Mouse (Mus musculus) c-Kit-positive CD71-positive TER-119-positive erythroid progenitor cells, embryonic 14.5 days (primary cell): ENCODE results near the gene Slc22a23.
A peak's percentile ranks its signal among the peaks of the same experiment; 100 is the strongest.

ENCODE experiments used
- DNase-seq: peaks from one replicate; pipeline ENCODE4 v3.0.0-alpha.2; 2013; ENCODE audit warnings: low spot score

Slc22a23 gene

GRCm38 (mm10) chr13:34232992-34233391 lies 112.0 kb downstream of the Slc22a23 start:
- no peak for DNase-seq

- DNase-seq = no peak
Measured at GRCm38 (mm10) chr13:34228905-34229304, 116.1 kb downstream of the Slc22a23 start.

GRCm38 (mm10) chr13:34227720-34228661 lies 117.0 kb downstream of the Slc22a23 start:
- DNase-seq = no peak

GRCm38 (mm10) chr13:34226940-34227339 lies 118.0 kb downstream of the Slc22a23 start:
- no peak for DNase-seq

- DNase-seq = no peak
Measured at GRCm38 (mm10) chr13:34222985-34223384, 122.0 kb downstream of the Slc22a23 start.

GRCm38 (mm10) chr13:34219728-34220127 lies 125.3 kb downstream of the Slc22a23 start:
- DNase-seq = no peak

- DNase-seq = no peak
Measured at GRCm38 (mm10) chr13:34218776-34219175, 126.2 kb downstream of the Slc22a23 start.

- no peak for DNase-seq
Measured at GRCm38 (mm10) chr13:34214855-34215254, 130.1 kb downstream of the Slc22a23 start.

- no peak for DNase-seq
Measured at GRCm38 (mm10) chr13:34212735-34213212, 132.2 kb downstream of the Slc22a23 start.

GRCm38 (mm10) chr13:34211261-34211775 lies 133.7 kb downstream of the Slc22a23 start:
- no peak for DNase-seq

GRCm38 (mm10) chr13:34207714-34208470 lies 137.1 kb downstream of the Slc22a23 start:
- DNase-seq = no peak

- DNase-seq = no peak
Measured at GRCm38 (mm10) chr13:34205216-34205615, 139.8 kb downstream of the Slc22a23 start.

- DNase-seq = no peak
Measured at GRCm38 (mm10) chr13:34195676-34196075, 149.3 kb downstream of the Slc22a23 start.

GRCm38 (mm10) chr13:34193384-34193783 lies 151.6 kb downstream of the Slc22a23 start:
- no peak for DNase-seq

GRCm38 (mm10) chr13:34192414-34193191 lies 152.4 kb downstream of the Slc22a23 start:
- no peak for DNase-seq

- peak; percentile 58 for DNase-seq
Measured at GRCm38 (mm10) chr13:34187571-34187970, 157.4 kb downstream of the Slc22a23 start.

GRCm38 (mm10) chr13:34185371-34185770 lies 159.6 kb downstream of the Slc22a23 start:
- no peak for DNase-seq

- no peak for DNase-seq
Measured at GRCm38 (mm10) chr13:34181624-34182023, 163.4 kb downstream of the Slc22a23 start.

GRCm38 (mm10) chr13:34174025-34174424 lies 171.0 kb downstream of the Slc22a23 start:
- no peak for DNase-seq

GRCm38 (mm10) chr13:34163304-34163975 lies 181.5 kb downstream of the Slc22a23 start:
- DNase-seq = no peak
